Mouse (Mus musculus) testis, adult 2 months (tissue): ENCODE measurements around the gene 6820408C15Rik. TPM values are rescaled to one million over a fixed set of nuclear protein-coding genes. Genes with fewer than 3 reads are reported as not detected.
A peak's percentile ranks its signal among the peaks of the same experiment; 100 is the strongest.

ENCODE experiments used
- H3K27ac ChIP-seq: fragments of 200-500 bp; 2 replicates; pipeline ENCODE4 v1.5.1; 2012; ENCODE audit warnings: low read depth, low read length; ENCODE audit not compliant: control insufficient read depth, insufficient read depth
- H3K27me3 ChIP-seq: fragments of 200-500 bp; 2 replicates; pipeline ENCODE4 v1.6.1; 2012; ENCODE audit warnings: mild to moderate bottlenecking, low read length, moderate library complexity; ENCODE audit not compliant: control insufficient read depth, insufficient read depth
- H3K36me3 ChIP-seq: fragments of 200-500 bp; 2 replicates; pipeline ENCODE4 v1.6.1; 2012; ENCODE audit warnings: mild to moderate bottlenecking, low read length; ENCODE audit not compliant: control insufficient read depth, insufficient read depth
- H3K4me1 ChIP-seq: fragments of 200-500 bp; 2 replicates; pipeline ENCODE4 v1.6.1; 2012; ENCODE audit warnings: low read length; ENCODE audit not compliant: control insufficient read depth, insufficient read depth
- H3K4me3 ChIP-seq: fragments of 200-500 bp; 2 replicates; pipeline ENCODE4 v1.5.1; 2012; ENCODE audit warnings: low read depth, mild to moderate bottlenecking, low read length, moderate library complexity, mixed read lengths; ENCODE audit not compliant: control insufficient read depth
- CTCF ChIP-seq: fragments of 200-500 bp; IDR thresholded peaks from 2 replicates; pipeline ENCODE4 v1.5.1; 2012; ENCODE audit warnings: low read depth, mild to moderate bottlenecking, inconsistent platforms, low read length, moderate library complexity; ENCODE audit not compliant: control insufficient read depth, insufficient read depth, insufficient replicate concordance
- POLR2A ChIP-seq: fragments of 200-500 bp; IDR thresholded peaks from 2 replicates; pipeline ENCODE4 v1.6.1; 2012; ENCODE audit warnings: low read depth, mild to moderate bottlenecking, inconsistent platforms, low read length, moderate library complexity; ENCODE audit not compliant: control insufficient read depth
- polyA plus RNA-seq: library from polyadenylated mRNA; depleted of rRNA; stranded (reverse); fragments of >200 nt; gene quantifications from 2 replicates; pipeline ENCODE4 v1.2.3, GENCODE M21; 2012; rRNA removed

6820408C15Rik gene
- polyA plus RNA-seq, 1 experiment: 54.7 TPM

- no peak overlapping the region for H3K27ac ChIP-seq
- no peaks in the 10 kb centered on the region for H3K36me3 ChIP-seq
- H3K4me3 ChIP-seq: no peak overlapping the region
- no peaks in the 10 kb centered on the region for H3K27me3 ChIP-seq
- TF ChIP-seq CTCF (no peak), POLR2A (no peak)
- H3K4me1 ChIP-seq: no peaks in the 10 kb centered on the region
Measured at GRCm38 (mm10) chr2:152480881-152481280, 65.5 kb downstream of the 6820408C15Rik start.

- no peak for TF ChIP-seq CTCF
- TF ChIP-seq POLR2A: no peak
- Histone ChIP-seq H3K27me3 (no peaks in the 10 kb centered on the region), H3K27ac (no peak overlapping the region), H3K36me3 (no peaks in the 10 kb centered on the region), H3K4me1 (no peaks in the 10 kb centered on the region), H3K4me3 (no peak overlapping the region)
Measured at GRCm38 (mm10) chr2:152481726-152482125, 66.3 kb downstream of the 6820408C15Rik start.

- peak; percentile 71; the same call in 1 of the 2 replicates for TF ChIP-seq CTCF
- TF ChIP-seq POLR2A: no peak
Measured at GRCm38 (mm10) chr2:152487024-152487423, 71.6 kb downstream of the 6820408C15Rik start.

GRCm38 (mm10) chr2:152490038-152490437, 74.7 kb downstream of the 6820408C15Rik start, which contains the start of gene Defb22:
Defb22 (minus strand) TSS chr2:152490138.
- no peak within 1 kb of the TSS for H3K27ac ChIP-seq
- H3K27me3 ChIP-seq: no peaks in the 10 kb centered on the region
- no peak within 1 kb of the TSS for H3K4me3 ChIP-seq
- TF ChIP-seq CTCF: no peak
- no peak for TF ChIP-seq POLR2A
- H3K36me3 ChIP-seq: no peaks in the 10 kb centered on the region
- no peaks in the 10 kb centered on the region for H3K4me1 ChIP-seq

More at GRCm38 (mm10) chr2:152487024-152487423, 71.6 kb downstream of the 6820408C15Rik start:
- H3K4me3 ChIP-seq: no peak overlapping the region
- H3K4me1 ChIP-seq: no peaks in the 10 kb centered on the region
- no peaks in the 10 kb centered on the region for H3K27me3 ChIP-seq
- H3K36me3 ChIP-seq: no peaks in the 10 kb centered on the region
- no peak overlapping the region for H3K27ac ChIP-seq

GRCm38 (mm10) chr2:152493151-152493550, 77.8 kb downstream of the 6820408C15Rik start:
- H3K27ac ChIP-seq: no peak overlapping the region
- H3K36me3 ChIP-seq: no peaks in the 10 kb centered on the region
- no peak for TF ChIP-seq CTCF
- TF ChIP-seq POLR2A: no peak

More at GRCm38 (mm10) chr2:152493151-152493550, 77.8 kb downstream of the 6820408C15Rik start:
- no peaks in the 10 kb centered on the region for H3K4me1 ChIP-seq
- no peaks in the 10 kb centered on the region for H3K27me3 ChIP-seq
- no peak overlapping the region for H3K4me3 ChIP-seq

Other genes starting within 250 kb of the 6820408C15Rik start
- gene Csnk2a1, start 188.7 kb upstream of the 6820408C15Rik start, polyA plus RNA-seq: 7.2 and 10.3 TPM in 2 replicates
- gene Tbc1d20, start 121.8 kb upstream of the 6820408C15Rik start, polyA plus RNA-seq: 236 and 271 TPM in 2 replicates
- gene Rbck1, start 82.9 kb upstream of the 6820408C15Rik start, polyA plus RNA-seq: 72.2 and 76.2 TPM in 2 replicates
- gene Trib3, start 71.6 kb upstream of the 6820408C15Rik start, polyA plus RNA-seq: 0.16 and 0.26 TPM in 2 replicates
- gene Nrsn2, start 38.9 kb upstream of the 6820408C15Rik start, polyA plus RNA-seq: 0.85 and 0.97 TPM in 2 replicates
- 5.9 and 6.2 TPM in 2 replicates for gene Sox12, start 17.5 kb upstream of the 6820408C15Rik start, polyA plus RNA-seq
- 2.5 and 2.8 TPM in 2 replicates for gene Zcchc3, start 560 bp upstream of the 6820408C15Rik start, polyA plus RNA-seq
- 1.4 TPM in 1 of 2 replicates, not detected in the other for gene Defb23, start 49.0 kb downstream of the 6820408C15Rik start, polyA plus RNA-seq
- 0.28 and 0.52 TPM in 2 replicates for gene Defb20, start 61.5 kb downstream of the 6820408C15Rik start, polyA plus RNA-seq
- 7.6 TPM in 1 of 2 replicates, not detected in the other for gene Defb22, start 74.6 kb downstream of the 6820408C15Rik start, polyA plus RNA-seq
- gene Defb26, start 96.1 kb downstream of the 6820408C15Rik start, polyA plus RNA-seq: 4.3 TPM in 1 of 2 replicates, not detected in the other
- 108 TPM in 1 of 2 replicates, not detected in the other for gene Defb28, start 102.7 kb downstream of the 6820408C15Rik start, polyA plus RNA-seq
- not detected in 2 replicates for gene Defb29, start 124.5 kb downstream of the 6820408C15Rik start, polyA plus RNA-seq
- not detected in 2 replicates for gene Gm17416, start 153.8 kb downstream of the 6820408C15Rik start, polyA plus RNA-seq
- gene Defb21, start 157.2 kb downstream of the 6820408C15Rik start, polyA plus RNA-seq: 4.1 and 4.5 TPM in 2 replicates
- gene Defb19, start 164.7 kb downstream of the 6820408C15Rik start, polyA plus RNA-seq: 710 and 946 TPM in 2 replicates
- gene Defb45, start 183.8 kb downstream of the 6820408C15Rik start, polyA plus RNA-seq: 16.3 and 25.5 TPM in 2 replicates
- gene Defb36, start 188.7 kb downstream of the 6820408C15Rik start, polyA plus RNA-seq: 125 and 129 TPM in 2 replicates
- not detected in 2 replicates for gene Defb25, start 207.5 kb downstream of the 6820408C15Rik start, polyA plus RNA-seq
- gene Rem1, start 211.4 kb downstream of the 6820408C15Rik start, polyA plus RNA-seq: 1.2 and 1.7 TPM in 2 replicates